10 mouse cellular contexts compared by ENCODE assay signal in genomic region chr3:38233091-38233490, GRCm38 (mm10).
DNase-seq lines count a peak whose midpoint lies in the region; ATAC-seq and TF ChIP-seq lines count a peak whose summit lies in the region.
"Had no signal": no experiment of that assay in that cellular context is flagged by ENCODE, and none has a peak within 500 bp of the region (broad histone marks: within the 10 kb centered on the region; RNA-seq: fewer than 3 reads in every experiment).

No protein-coding gene starts in this region.

- H3K9me3 ChIP-seq in forebrain, embryonic 10.5 days, result no peaks in the 10 kb centered on the region
- H3K9me3 ChIP-seq in forebrain, embryonic 16.5 days (ENCODE audit: control insufficient read depth, low read length), result no peaks in the 10 kb centered on the region
- no peaks in the 10 kb centered on the region for H3K9me3 ChIP-seq in hindbrain, embryonic 10.5 days
- no peaks in the 10 kb centered on the region for H3K9me3 ChIP-seq in hindbrain, postnatal 0 days (ENCODE audit: low read length)
- no peaks in the 10 kb centered on the region for H3K9me3 ChIP-seq in midbrain, embryonic 12.5 days
- H3K9me3 ChIP-seq in midbrain, embryonic 13.5 days, result no peaks in the 10 kb centered on the region
- H3K9me3 ChIP-seq in stomach, embryonic 14.5 days (ENCODE audit: control insufficient read depth, low read depth, low read length), result no peaks in the 10 kb centered on the region

- no peak overlapping the region for H3K4me3 ChIP-seq in forebrain, embryonic 10.5 days
- H3K4me3 ChIP-seq in forebrain, embryonic 16.5 days (replicated peaks; ENCODE audit: low read length), result no peak overlapping the region
- no peak overlapping the region for H3K4me3 ChIP-seq in hindbrain, embryonic 10.5 days
- no peak overlapping the region for H3K4me3 ChIP-seq in hindbrain, postnatal 0 days (ENCODE audit: low read length)
- H3K4me3 ChIP-seq in midbrain, embryonic 12.5 days, result no peak overlapping the region
- H3K4me3 ChIP-seq in midbrain, embryonic 13.5 days (replicated peaks), result no peak overlapping the region
- no peak overlapping the region for H3K4me3 ChIP-seq in stomach, embryonic 14.5 days (ENCODE audit: low read depth, low read length)

- H3K27me3 ChIP-seq in forebrain, embryonic 10.5 days (ENCODE audit: poor library complexity, severe bottlenecking), result no peaks in the 10 kb centered on the region
- no peaks in the 10 kb centered on the region for H3K27me3 ChIP-seq in forebrain, embryonic 16.5 days (replicated peaks; ENCODE audit: control insufficient read depth, insufficient read depth, low read length)
- H3K27me3 ChIP-seq in hindbrain, embryonic 10.5 days (ENCODE audit: insufficient read depth, poor library complexity, severe bottlenecking), result no peaks in the 10 kb centered on the region
- H3K27me3 ChIP-seq in hindbrain, postnatal 0 days (ENCODE audit: insufficient read depth, low read length), result no peaks in the 10 kb centered on the region
- no peaks in the 10 kb centered on the region for H3K27me3 ChIP-seq in midbrain, embryonic 12.5 days
- no peaks in the 10 kb centered on the region for H3K27me3 ChIP-seq in midbrain, embryonic 13.5 days
- no peaks in the 10 kb centered on the region for H3K27me3 ChIP-seq in stomach, embryonic 14.5 days (ENCODE audit: control insufficient read depth, insufficient read depth, low read length)

- no peaks in the 10 kb centered on the region for H3K36me3 ChIP-seq in forebrain, embryonic 10.5 days (replicated peaks)
- no peaks in the 10 kb centered on the region for H3K36me3 ChIP-seq in forebrain, embryonic 16.5 days (ENCODE audit: control insufficient read depth, insufficient read depth)
- H3K36me3 ChIP-seq in hindbrain, embryonic 10.5 days, result no peaks in the 10 kb centered on the region
- H3K36me3 ChIP-seq in hindbrain, postnatal 0 days (ENCODE audit: insufficient read depth, low read length), result no peaks in the 10 kb centered on the region
- no peaks in the 10 kb centered on the region for H3K36me3 ChIP-seq in midbrain, embryonic 12.5 days
- H3K36me3 ChIP-seq in midbrain, embryonic 13.5 days, result no peaks in the 10 kb centered on the region
- no peaks in the 10 kb centered on the region for H3K36me3 ChIP-seq in stomach, embryonic 14.5 days (ENCODE audit: control insufficient read depth, insufficient read depth, low read length)

- H3K4me1 ChIP-seq in forebrain, embryonic 10.5 days, result peaks cover 37% of the 10 kb centered on the region
- peaks cover 23% of the 10 kb centered on the region for H3K4me1 ChIP-seq in forebrain, embryonic 16.5 days (replicated peaks; ENCODE audit: control insufficient read depth, insufficient read depth, low read length)
- H3K4me1 ChIP-seq in hindbrain, embryonic 10.5 days (replicated peaks), result peaks cover 44% of the 10 kb centered on the region
- H3K4me1 ChIP-seq in hindbrain, postnatal 0 days (ENCODE audit: insufficient read depth, low read length), result peaks cover 10% of the 10 kb centered on the region; the same call in 1 of the 2 replicates
- peaks cover 37% of the 10 kb centered on the region for H3K4me1 ChIP-seq in midbrain, embryonic 12.5 days
- H3K4me1 ChIP-seq in midbrain, embryonic 13.5 days (replicated peaks), result peaks cover 47% of the 10 kb centered on the region
- peaks cover 21% of the 10 kb centered on the region for H3K4me1 ChIP-seq in stomach, embryonic 14.5 days (ENCODE audit: control insufficient read depth, insufficient read depth, low read length)

- peak overlapping the region; percentile 56 for H3K27ac ChIP-seq in forebrain, embryonic 10.5 days
- H3K27ac ChIP-seq in forebrain, embryonic 16.5 days (ENCODE audit: low read length), result no peak overlapping the region
- H3K27ac ChIP-seq in hindbrain, embryonic 10.5 days, result peak overlapping the region; percentile 82
- no peak overlapping the region for H3K27ac ChIP-seq in hindbrain, postnatal 0 days
- peak overlapping the region; percentile 68 for H3K27ac ChIP-seq in midbrain, embryonic 12.5 days (replicated peaks)
- H3K27ac ChIP-seq in midbrain, embryonic 13.5 days, result no peak overlapping the region
- H3K27ac ChIP-seq in stomach, embryonic 14.5 days (ENCODE audit: low read length), result peak overlapping the region; percentile 79

- WGBS in forebrain, embryonic 10.5 days, result 94% methylated on average over 3 of the region's 3 CpGs
- 76% methylated on average over 3 of the region's 3 CpGs for WGBS in forebrain, embryonic 16.5 days
- 95% methylated on average over 3 of the region's 3 CpGs for WGBS in hindbrain, embryonic 10.5 days
- WGBS in hindbrain, postnatal 0 days, result 64% methylated on average over 3 of the region's 3 CpGs
- WGBS in midbrain, embryonic 12.5 days, result 85% methylated on average over 3 of the region's 3 CpGs
- 79% methylated on average over 3 of the region's 3 CpGs for WGBS in midbrain, embryonic 13.5 days
- WGBS in stomach, embryonic 14.5 days, result 82% methylated on average over 3 of the region's 3 CpGs

- ATAC-seq in forebrain, embryonic 16.5 days, result no peak
- no peak for ATAC-seq in hindbrain, postnatal 0 days
- ATAC-seq in midbrain, embryonic 12.5 days (ENCODE audit: low FRiP score, low read depth), result no peak
- no peak for ATAC-seq in midbrain, embryonic 13.5 days
- no peak for ATAC-seq in stomach, embryonic 14.5 days (ENCODE audit: insufficient number of reproducible peaks, insufficient read depth, low FRiP score, low read depth)

- no peak overlapping the region for H3K9ac ChIP-seq in forebrain, embryonic 16.5 days (replicated peaks; ENCODE audit: low read depth, low read length)
- no peak overlapping the region for H3K9ac ChIP-seq in hindbrain, postnatal 0 days (replicated peaks; ENCODE audit: low read length)
- no peak overlapping the region for H3K9ac ChIP-seq in midbrain, embryonic 12.5 days (replicated peaks)
- H3K9ac ChIP-seq in midbrain, embryonic 13.5 days (replicated peaks), result no peak overlapping the region
- H3K9ac ChIP-seq in stomach, embryonic 14.5 days (replicated peaks; ENCODE audit: low read depth, low read length), result no peak overlapping the region

- no peak overlapping the region for H3K4me2 ChIP-seq in forebrain, embryonic 16.5 days (ENCODE audit: low read length)
- no peak overlapping the region for H3K4me2 ChIP-seq in hindbrain, postnatal 0 days (ENCODE audit: low read depth, low read length)
- H3K4me2 ChIP-seq in midbrain, embryonic 12.5 days (replicated peaks), result no peak overlapping the region
- H3K4me2 ChIP-seq in midbrain, embryonic 13.5 days (replicated peaks), result no peak overlapping the region
- H3K4me2 ChIP-seq in stomach, embryonic 14.5 days (replicated peaks; ENCODE audit: low read depth, low read length), result no peak overlapping the region

- no peak for DNase-seq in forebrain, embryonic 10.5 days (ENCODE audit: extremely low spot score, low spot score)
- DNase-seq in hindbrain, embryonic 10.5 days (ENCODE audit: low spot score), result no peak
- DNase-seq in hindbrain, postnatal 0 days (ENCODE audit: low spot score), result no peak
- DNase-seq in right cerebral cortex, postnatal 10 days (ENCODE audit: low spot score in 2 of 2), result no peak
- DNase-seq: kidney, adult 11 months; spleen, adult 18-20 months had no signal

- TF ChIP-seq CTCF in hindbrain, postnatal 0 days (IDR thresholded peaks at IDR 0.05; ENCODE audit: low read depth), result no peak

Comparison
In these comparisons a context has a peak if more than half of its experiments do, and no peak if none do; other contexts are left out.
1. H3K27ac ChIP-seq: peak in forebrain, embryonic 10.5 days (single experiment), hindbrain, embryonic 10.5 days (single experiment), midbrain, embryonic 12.5 days (single experiment) and stomach, embryonic 14.5 days (single experiment); none in forebrain, embryonic 16.5 days (single experiment), hindbrain, postnatal 0 days (single experiment) and midbrain, embryonic 13.5 days (single experiment).